Mouse (Mus musculus): ENCODE data around the gene Tmem189.

DNA sequence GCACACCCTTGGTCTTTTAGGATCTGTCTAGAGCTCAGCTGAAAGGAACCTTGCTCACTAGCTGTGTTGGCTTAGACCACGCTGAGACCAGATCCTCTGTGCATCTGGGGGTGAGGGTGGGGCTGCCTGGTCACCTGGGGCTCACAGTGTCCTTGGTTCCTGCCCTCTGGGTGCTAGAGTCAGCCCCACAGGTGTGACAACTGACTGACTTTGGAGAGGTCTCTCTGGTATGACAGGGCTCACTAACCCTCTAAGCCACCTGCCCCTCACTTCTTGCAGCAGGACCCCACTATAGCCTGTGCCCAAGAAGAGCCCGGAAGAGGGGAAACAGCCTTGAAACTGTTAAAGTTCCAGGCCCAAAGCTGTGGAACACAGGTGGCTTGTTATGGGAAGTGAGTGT, 87.3 kb downstream of the Tmem189 start:
- TF ChIP-seq POLR2A (IDR thresholded peaks at IDR 0.05; ENCODE audit: extremely low read depth, insufficient read depth, low read length): no peak
- TF ChIP-seq CTCF (IDR thresholded peaks at IDR 0.05; ENCODE audit: low read depth, low read length): no peak

Data from liver, adult 2 months (tissue).